Mouse (Mus musculus) ES-E14 (cell line): Measurements from ENCODE around the gene Prmt1. TPM values are rescaled to one million over a fixed set of nuclear protein-coding genes. Genes with fewer than 3 reads are reported as not detected.

Source experiments
- DNase-seq: peaks from one replicate; pipeline ENCODE4 v3.0.0-alpha.2; 2013; ENCODE audit warnings: low read depth, low spot score
- H3K27ac ChIP-seq: 2 replicates; pipeline ENCODE4 v1.5.1; 2012; ENCODE audit warnings: low read depth, mild to moderate bottlenecking, low read length, moderate library complexity, mixed read lengths; ENCODE audit not compliant: poor library complexity, insufficient read depth, severe bottlenecking
- H3K36me3 ChIP-seq: 2 replicates; pipeline ENCODE4 v1.6.1; 2012; ENCODE audit warnings: mild to moderate bottlenecking, low read length, moderate library complexity, mixed read lengths; ENCODE audit not compliant: control insufficient read depth, poor library complexity, insufficient read depth, severe bottlenecking
- H3K4me1 ChIP-seq, 2 experiments: fragments of 150-350 bp in 1 of 2; sonication (generic) in 1 of 2; 2 replicates each; pipeline ENCODE4 v1.6.1; 2012; ENCODE audit warnings: low read length in 2 of 2, mild to moderate bottlenecking in 1 of 2, mixed read lengths in 1 of 2; ENCODE audit not compliant: control insufficient read depth in 2 of 2, insufficient read depth in 2 of 2, poor library complexity in 1 of 2
- H3K4me3 ChIP-seq, 2 experiments: fragments of 150-350 bp in 1 of 2; sonication (generic) in 1 of 2; 2 replicates each; pipeline ENCODE4 v1.5.1; 2012; ENCODE audit warnings: low read length in 2 of 2, low read depth in 1 of 2, mild to moderate bottlenecking in 1 of 2, mixed read lengths in 1 of 2; ENCODE audit not compliant: insufficient read depth in 1 of 2, poor library complexity in 1 of 2, severe bottlenecking in 1 of 2
- H3K9ac ChIP-seq: 2 replicates; pipeline ENCODE4 v1.6.1; 2012; ENCODE audit warnings: low read depth, mild to moderate bottlenecking, low read length, mixed read lengths; ENCODE audit not compliant: poor library complexity, insufficient read depth, severe bottlenecking
- H3K9me3 ChIP-seq: fragments of 150-350 bp; sonication (generic); 2 replicates; pipeline ENCODE4 v1.6.1; 2012; ENCODE audit warnings: low read depth, mild to moderate bottlenecking, low read length; ENCODE audit not compliant: control insufficient read depth, insufficient read depth
- CHD2 ChIP-seq: IDR thresholded peaks from 2 replicates; pipeline ENCODE4 v1.6.1; 2014; ENCODE audit warnings: mild to moderate bottlenecking, low read depth, low read length, inconsistent platforms
- HCFC1 ChIP-seq: IDR thresholded peaks from 2 replicates; pipeline ENCODE4 v1.6.1; 2012; ENCODE audit warnings: low read length, inconsistent platforms, borderline replicate concordance; ENCODE audit not compliant: insufficient read depth
- MAFK ChIP-seq: IDR thresholded peaks from 2 replicates; pipeline ENCODE4 v1.6.1; 2014; ENCODE audit warnings: mild to moderate bottlenecking, low read depth, low read length, inconsistent platforms; ENCODE audit not compliant: insufficient read depth
- ZC3H11A ChIP-seq: IDR thresholded peaks from 2 replicates; pipeline ENCODE4 v1.6.1; 2012; ENCODE audit warnings: low read depth, mild to moderate bottlenecking, inconsistent platforms, low read length, borderline replicate concordance
- ZNF384 ChIP-seq: IDR thresholded peaks from 2 replicates; pipeline ENCODE4 v1.6.1; 2012; ENCODE audit warnings: low read depth, low read length, inconsistent platforms
- in situ Hi-C, 2 experiments: fragments of 600-800 bp; cut with MboI; formaldehyde crosslinking; loops; one replicate each; pipeline ENCODE4 v1.15.1; 2025; ENCODE audit warnings: low sequenced_read_pairs in 2 of 2, inconsistent platforms in 1 of 2; ENCODE audit not compliant: unreplicated experiment in 2 of 2
- total RNA-seq: library from RNA; depleted of rRNA; stranded (reverse); fragments of 300-350 nt; gene quantifications from 2 replicates; pipeline ENCODE4 v1.2.3, GENCODE M21; 2012

Prmt1 gene
- total RNA-seq, 1 experiment: 413 TPM

GRCm38 (mm10) chr7:44962337-44962736 is 24.0 kb downstream of the Prmt1 start:
- DNase-seq: no peak
- Histone ChIP-seq H3K36me3 (peaks cover 53% of the 10 kb centered on the region), H3K4me3 (no peak overlapping the region), H3K9me3 (no peaks in the 10 kb centered on the region), H3K9ac (no peak overlapping the region), H3K27ac (no peak overlapping the region), H3K4me1 (peaks cover 2 to 3% of the 10 kb centered on the region in 2 experiments; a peak in 2 of 4 replicates)
- in situ Hi-C loops: no loop called here
- no peak for TF ChIP-seq ZC3H11A
- no peak for TF ChIP-seq ZNF384
- TF ChIP-seq MAFK: no peak
- no peak for TF ChIP-seq HCFC1
- TF ChIP-seq CHD2: no peak

GRCm38 (mm10) chr7:44960512-44960910 is 25.9 kb downstream of the Prmt1 start:
- Histone ChIP-seq H3K9ac (no peak overlapping the region), H3K36me3 (peaks cover 46% of the 10 kb centered on the region), H3K4me3 (no peak overlapping the region), H3K4me1 (peaks cover 2 to 3% of the 10 kb centered on the region in 2 experiments; a peak in 2 of 4 replicates), H3K27ac (no peak overlapping the region), H3K9me3 (no peaks in the 10 kb centered on the region)
- TF ChIP-seq HCFC1: no peak
- TF ChIP-seq CHD2: no peak
- no peak for TF ChIP-seq MAFK
- in situ Hi-C loops: no loop called here
- DNase-seq: no peak

- TF ChIP-seq CHD2: no peak
- Histone ChIP-seq H3K4me3 (no peak overlapping the region), H3K36me3 (peaks cover 41% of the 10 kb centered on the region), H3K9ac (no peak overlapping the region), H3K4me1 (peaks cover 2 to 3% of the 10 kb centered on the region in 2 experiments; a peak in 2 of 4 replicates), H3K27ac (no peak overlapping the region), H3K9me3 (no peaks in the 10 kb centered on the region)
- in situ Hi-C loops: no loop called here
- no peak for DNase-seq
Observed at GRCm38 (mm10) chr7:44959874-44960511, 26.4 kb downstream of the Prmt1 start.

- TF ChIP-seq CHD2 (no peak), HCFC1 (no peak), ZNF384 (no peak), MAFK (no peak), ZC3H11A (no peak)
- no peaks in the 10 kb centered on the region for H3K9me3 ChIP-seq
- in situ Hi-C loops: no loop called here
- H3K4me1 ChIP-seq: peaks cover 2 to 3% of the 10 kb centered on the region in 2 experiments; a peak in 2 of 4 replicates
- H3K4me3 ChIP-seq: no peak overlapping the region
- H3K9ac ChIP-seq: no peak overlapping the region
- no peak overlapping the region for H3K27ac ChIP-seq
- DNase-seq: no peak
- H3K36me3 ChIP-seq: peaks cover 38% of the 10 kb centered on the region; the same call in 1 of the 2 replicates
Observed at GRCm38 (mm10) chr7:44959281-44959680, 27.1 kb downstream of the Prmt1 start.

GRCm38 (mm10) chr7:44958208-44958607 is 28.2 kb downstream of the Prmt1 start:
- Histone ChIP-seq H3K9ac (no peak overlapping the region), H3K27ac (no peak overlapping the region), H3K4me3 (no peak overlapping the region), H3K9me3 (no peaks in the 10 kb centered on the region), H3K4me1 (peaks cover 2 to 7% of the 10 kb centered on the region in 2 experiments; a peak in 2 of 4 replicates), H3K36me3 (peaks cover 33% of the 10 kb centered on the region; the same call in 1 of the 2 replicates)
- no peak for DNase-seq
- TF ChIP-seq MAFK (no peak), ZC3H11A (peak; percentile 25; the same call in 1 of the 2 replicates)
- in situ Hi-C loops: no loop called here
